Mouse (Mus musculus): Measurements from ENCODE around the gene Wdr31. TPM values are rescaled to one million over a fixed set of nuclear protein-coding genes. Genes with fewer than 3 reads are reported as not detected.

Wdr31 gene
- polyA plus RNA-seq, 1 experiment = 0.62 TPM

DNA sequence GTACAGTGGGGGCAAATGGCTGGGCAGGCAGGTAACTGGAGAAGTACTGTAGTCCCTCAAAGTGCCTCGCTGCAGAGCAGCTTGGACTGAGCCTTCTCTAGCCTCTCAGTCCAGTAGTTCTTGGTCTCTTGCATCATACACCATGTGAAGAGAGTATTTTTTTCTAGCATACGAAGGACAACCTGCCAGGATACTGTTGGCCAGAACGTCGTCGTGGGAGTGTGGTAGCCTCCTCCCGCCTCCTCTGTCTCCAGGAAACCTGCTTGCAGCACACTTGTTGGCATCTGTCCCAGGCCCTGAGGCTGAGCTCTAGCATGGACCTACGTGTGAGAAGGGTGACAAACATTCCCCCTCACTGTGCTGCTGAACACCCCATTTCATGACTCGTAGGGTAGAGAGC, 26.1 kb upstream of the Wdr31 start:
- peaks cover 16% of the 10 kb centered on the region; the same call in 1 of the 2 replicates for H3K4me1 ChIP-seq (ENCODE audit: control insufficient read depth, insufficient read depth, insufficient read length, low read length)
- H3K27ac ChIP-seq (ENCODE audit: insufficient read depth, low read depth, low read length) = no peak overlapping the region
- no peak for TF ChIP-seq CTCF (IDR thresholded peaks at IDR 0.05; ENCODE audit: extremely low read depth, insufficient read length, insufficient replicate concordance, low read depth, low read length)
- TF ChIP-seq POLR2A (IDR thresholded peaks at IDR 0.05; ENCODE audit: low read depth, low read length) = no peak
- no peak overlapping the region for H3K4me3 ChIP-seq (ENCODE audit: low read depth, low read length)
- WGBS = 16% methylated on average over 8 of the region's 8 CpGs
- no peaks in the 10 kb centered on the region for H3K27me3 ChIP-seq (ENCODE audit: control insufficient read depth, insufficient read depth, low read length)
- peaks cover 25% of the 10 kb centered on the region for H3K36me3 ChIP-seq (ENCODE audit: control insufficient read depth, insufficient read depth, low read length)

GRCm38 (mm10) chr4:62495946-62496345, 25.2 kb upstream of the Wdr31 start:
- TF ChIP-seq CTCF (IDR thresholded peaks at IDR 0.05; ENCODE audit: extremely low read depth, insufficient read length, insufficient replicate concordance, low read depth, low read length) (no peak), POLR2A (IDR thresholded peaks at IDR 0.05; ENCODE audit: low read depth, low read length) (no peak)
- H3K27ac ChIP-seq (ENCODE audit: insufficient read depth, low read depth, low read length) = no peak overlapping the region

DNA sequence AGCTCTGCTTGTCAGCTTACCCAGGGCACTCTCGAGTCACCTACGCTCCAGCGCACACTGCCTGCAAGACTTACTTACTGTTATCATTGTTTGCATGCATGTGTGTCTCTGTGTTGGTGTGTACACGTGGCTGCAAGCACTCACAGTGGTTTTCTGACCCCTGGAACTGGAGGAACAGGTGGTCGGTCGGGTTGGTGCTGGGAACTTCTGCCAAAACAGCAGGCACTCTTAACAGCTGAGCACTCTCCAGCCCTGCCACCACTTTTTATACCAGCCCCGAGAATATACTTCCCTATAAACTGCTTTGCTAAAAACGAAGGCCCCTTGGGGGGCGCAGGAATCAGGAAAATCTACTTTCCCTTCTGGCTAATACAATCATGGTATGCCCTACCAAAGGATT, 23.5 kb upstream of the Wdr31 start:
- WGBS = 61% methylated on average over 9 of the region's 9 CpGs
- no peak overlapping the region for H3K4me3 ChIP-seq (ENCODE audit: low read depth, low read length)
- TF ChIP-seq POLR2A (IDR thresholded peaks at IDR 0.05; ENCODE audit: low read depth, low read length) = no peak
- TF ChIP-seq CTCF (IDR thresholded peaks at IDR 0.05; ENCODE audit: extremely low read depth, insufficient read length, insufficient replicate concordance, low read depth, low read length) = no peak
- H3K4me1 ChIP-seq (ENCODE audit: control insufficient read depth, insufficient read depth, insufficient read length, low read length) = peaks cover 10% of the 10 kb centered on the region; the same call in 1 of the 2 replicates
- no peaks in the 10 kb centered on the region for H3K27me3 ChIP-seq (ENCODE audit: control insufficient read depth, insufficient read depth, low read length)
- H3K27ac ChIP-seq (ENCODE audit: insufficient read depth, low read depth, low read length) = no peak overlapping the region
- peaks cover 23% of the 10 kb centered on the region for H3K36me3 ChIP-seq (ENCODE audit: control insufficient read depth, insufficient read depth, low read length)

More at GRCm38 (mm10) chr4:62495946-62496345, 25.2 kb upstream of the Wdr31 start:
- Histone ChIP-seq H3K36me3 (ENCODE audit: control insufficient read depth, insufficient read depth, low read length) (peaks cover 29% of the 10 kb centered on the region), H3K4me1 (ENCODE audit: control insufficient read depth, insufficient read depth, insufficient read length, low read length) (peaks cover 16% of the 10 kb centered on the region; the same call in 1 of the 2 replicates), H3K27me3 (ENCODE audit: control insufficient read depth, insufficient read depth, low read length) (no peaks in the 10 kb centered on the region), H3K4me3 (ENCODE audit: low read depth, low read length) (no peak overlapping the region)
- 29% methylated on average over 8 of the region's 8 CpGs for WGBS

DNA sequence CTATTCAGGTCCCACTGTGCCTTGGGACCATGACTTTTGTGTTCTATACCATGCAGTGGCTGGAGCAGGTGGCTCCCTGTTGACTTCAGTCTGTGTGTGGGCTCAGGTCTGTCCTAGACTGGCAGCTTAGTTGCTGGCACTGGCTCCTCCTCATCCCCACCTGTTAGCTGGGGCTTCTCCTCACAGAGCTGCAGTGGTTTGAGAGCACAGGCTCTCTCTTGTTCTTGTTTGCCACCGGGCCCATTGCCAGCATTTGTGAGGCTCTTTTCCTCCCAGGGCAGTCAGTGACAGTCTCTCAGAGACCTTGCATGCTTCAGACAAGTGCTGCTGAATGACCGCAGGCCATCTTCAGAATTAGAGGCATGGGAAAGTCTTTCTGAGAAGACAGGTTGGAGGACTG, 22.0 kb upstream of the Wdr31 start:
- Histone ChIP-seq H3K4me1 (ENCODE audit: control insufficient read depth, insufficient read depth, insufficient read length, low read length) (peaks cover 10% of the 10 kb centered on the region; the same call in 1 of the 2 replicates), H3K27ac (ENCODE audit: insufficient read depth, low read depth, low read length) (no peak overlapping the region), H3K27me3 (ENCODE audit: control insufficient read depth, insufficient read depth, low read length) (no peaks in the 10 kb centered on the region), H3K4me3 (ENCODE audit: low read depth, low read length) (no peak overlapping the region), H3K36me3 (ENCODE audit: control insufficient read depth, insufficient read depth, low read length) (peaks cover 16% of the 10 kb centered on the region)
- TF ChIP-seq CTCF (IDR thresholded peaks at IDR 0.05; ENCODE audit: extremely low read depth, insufficient read length, insufficient replicate concordance, low read depth, low read length) (no peak), POLR2A (IDR thresholded peaks at IDR 0.05; ENCODE audit: low read depth, low read length) (no peak)
- 72% methylated on average over 2 of the region's 2 CpGs for WGBS

DNA sequence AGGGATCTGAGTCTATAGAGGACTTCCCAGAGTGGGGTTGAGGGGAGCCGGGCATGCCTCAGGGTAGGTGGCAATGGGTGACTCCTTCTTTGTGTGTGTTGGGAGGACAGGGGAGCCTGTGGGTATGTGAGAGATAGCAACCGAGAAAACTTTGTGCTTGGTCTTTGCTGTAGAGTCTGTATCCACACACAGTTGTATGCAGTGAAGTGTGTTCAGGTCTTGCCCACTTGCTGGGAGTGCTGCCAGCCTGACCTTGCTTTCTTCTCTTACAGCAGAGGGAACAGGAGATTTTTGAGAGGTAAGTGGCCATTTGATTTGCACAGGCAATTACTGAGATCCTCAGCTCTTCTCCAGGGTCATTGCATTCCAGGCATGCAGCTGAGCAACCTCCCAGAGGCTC, 17.2 kb upstream of the Wdr31 start:
- H3K36me3 ChIP-seq (ENCODE audit: control insufficient read depth, insufficient read depth, low read length) = peaks cover 27% of the 10 kb centered on the region
- TF ChIP-seq CTCF (IDR thresholded peaks at IDR 0.05; ENCODE audit: extremely low read depth, insufficient read length, insufficient replicate concordance, low read depth, low read length) = no peak
- TF ChIP-seq POLR2A (IDR thresholded peaks at IDR 0.05; ENCODE audit: low read depth, low read length) = no peak
- 89% methylated on average over 2 of the region's 2 CpGs for WGBS
- no peak overlapping the region for H3K27ac ChIP-seq (ENCODE audit: insufficient read depth, low read depth, low read length)
- no peak overlapping the region for H3K4me3 ChIP-seq (ENCODE audit: low read depth, low read length)
- no peaks in the 10 kb centered on the region for H3K27me3 ChIP-seq (ENCODE audit: control insufficient read depth, insufficient read depth, low read length)
- H3K4me1 ChIP-seq (ENCODE audit: control insufficient read depth, insufficient read depth, insufficient read length, low read length) = peaks cover 10% of the 10 kb centered on the region; the same call in 1 of the 2 replicates

- H3K4me3 ChIP-seq (ENCODE audit: low read depth, low read length) = no peak overlapping the region
- TF ChIP-seq CTCF (IDR thresholded peaks at IDR 0.05; ENCODE audit: extremely low read depth, insufficient read length, insufficient replicate concordance, low read depth, low read length) (no peak), POLR2A (IDR thresholded peaks at IDR 0.05; ENCODE audit: low read depth, low read length) (no peak)
- peaks cover 10% of the 10 kb centered on the region; the same call in 1 of the 2 replicates for H3K4me1 ChIP-seq (ENCODE audit: control insufficient read depth, insufficient read depth, insufficient read length, low read length)
- H3K27me3 ChIP-seq (ENCODE audit: control insufficient read depth, insufficient read depth, low read length) = no peaks in the 10 kb centered on the region
- peaks cover 30% of the 10 kb centered on the region for H3K36me3 ChIP-seq (ENCODE audit: control insufficient read depth, insufficient read depth, low read length)
- 86% methylated on average over 5 of the region's 5 CpGs for WGBS
- H3K27ac ChIP-seq (ENCODE audit: insufficient read depth, low read depth, low read length) = no peak overlapping the region
Observed at GRCm38 (mm10) chr4:62487172-62487571, 16.5 kb upstream of the Wdr31 start.

DNA sequence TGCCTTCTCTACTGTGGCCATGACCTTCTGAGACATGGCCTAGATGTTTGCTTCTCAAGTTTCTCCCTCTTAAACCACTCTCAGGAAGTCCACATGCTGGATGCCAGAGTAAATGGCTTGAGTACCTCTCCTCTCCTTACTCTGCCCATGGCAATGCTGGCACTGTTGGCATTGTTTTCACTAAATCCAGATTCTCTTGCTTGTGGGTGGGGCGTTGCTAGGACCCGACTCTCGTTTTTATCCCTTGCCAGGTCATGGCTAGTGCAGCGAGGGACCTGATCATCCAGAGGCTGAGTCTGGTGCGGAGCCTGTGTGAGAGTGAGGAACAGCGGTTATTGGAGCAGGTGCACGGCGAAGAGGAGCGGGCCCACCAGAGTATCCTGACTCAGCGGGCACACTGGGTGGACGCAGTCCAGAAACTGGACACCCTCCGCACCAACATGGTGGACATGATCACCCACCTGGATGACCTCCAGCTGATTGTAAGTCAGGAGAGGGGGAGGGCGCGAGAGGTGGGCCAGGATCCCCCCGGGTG, 15.5 kb upstream of the Wdr31 start:
- Histone ChIP-seq H3K4me1 (ENCODE audit: control insufficient read depth, insufficient read depth, insufficient read length, low read length) (peaks cover 10% of the 10 kb centered on the region; the same call in 1 of the 2 replicates), H3K27ac (ENCODE audit: insufficient read depth, low read depth, low read length) (no peak overlapping the region), H3K27me3 (ENCODE audit: control insufficient read depth, insufficient read depth, low read length) (no peaks in the 10 kb centered on the region), H3K36me3 (ENCODE audit: control insufficient read depth, insufficient read depth, low read length) (peaks cover 28% of the 10 kb centered on the region), H3K4me3 (ENCODE audit: low read depth, low read length) (no peak overlapping the region)
- 92% methylated on average over 15 of the region's 15 CpGs for WGBS
- TF ChIP-seq POLR2A (IDR thresholded peaks at IDR 0.05; ENCODE audit: low read depth, low read length) (no peak), CTCF (IDR thresholded peaks at IDR 0.05; ENCODE audit: extremely low read depth, insufficient read length, insufficient replicate concordance, low read depth, low read length) (no peak)

Data from small intestine, adult 2 months (tissue).